Mouse (Mus musculus) kidney, adult 18-20 months (tissue): Measurements from ENCODE around the gene Ccser1.
"Not testable (repeated sequence)": the region's sequence is repeated elsewhere in the genome, so short reads cannot be mapped to it uniquely, and the experiment has no call there.

ENCODE experiments used
- DNase-seq: peaks from one replicate; pipeline ENCODE4 v3.0.0; 2021

The Ccser1 gene

DNA sequence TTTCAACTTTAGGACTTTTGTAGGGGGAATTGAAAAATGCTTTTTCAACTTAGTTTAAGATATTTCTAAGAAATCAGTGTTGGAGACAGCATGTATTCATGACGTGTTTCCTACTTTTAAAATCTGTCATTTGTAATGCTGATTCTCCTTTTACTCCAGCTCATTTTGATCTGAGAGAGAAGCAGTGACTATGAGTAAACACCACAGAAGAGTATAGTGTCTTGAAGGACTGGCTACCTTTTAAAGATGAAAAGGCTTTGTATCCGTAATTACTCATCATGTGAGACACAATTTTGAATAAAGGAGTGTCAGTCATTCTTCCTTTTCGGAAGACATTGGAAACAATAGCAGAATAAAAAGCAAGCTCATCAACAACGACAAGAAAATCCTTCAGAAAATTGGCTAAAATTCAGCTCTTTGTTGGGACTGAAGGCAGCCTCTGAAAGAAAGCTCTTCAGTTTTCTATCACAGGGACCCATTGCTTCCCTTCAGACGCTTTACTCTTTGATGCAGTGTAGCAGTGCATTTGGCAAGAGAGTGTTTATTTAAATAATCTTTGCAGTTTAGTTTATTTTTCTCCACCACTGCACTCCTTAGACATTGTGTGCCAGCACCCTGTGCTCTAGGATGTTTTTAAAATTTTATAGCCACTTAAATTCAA, 50.1 kb downstream of the Ccser1 start:
- DNase-seq = no peak

DNA sequence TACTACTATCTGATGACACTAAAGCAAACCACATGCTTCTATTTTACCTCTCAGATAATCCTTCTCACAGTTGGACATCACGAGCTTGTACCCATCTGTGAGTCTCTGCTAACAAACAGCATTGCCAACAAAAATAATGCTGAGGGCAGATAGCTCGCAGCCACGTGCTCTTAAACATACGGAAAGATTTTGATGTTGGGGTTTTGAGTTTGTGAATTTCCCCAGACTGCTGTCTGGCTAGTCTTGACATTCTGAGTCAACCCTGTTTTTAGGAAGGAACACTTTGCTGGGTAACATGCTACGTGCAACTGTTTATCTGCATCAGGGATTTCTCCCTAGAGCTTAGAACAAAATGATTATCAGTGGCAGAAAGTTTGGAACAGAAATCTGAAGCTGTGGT, 52.9 kb downstream of the Ccser1 start:
- DNase-seq = no peak

DNA sequence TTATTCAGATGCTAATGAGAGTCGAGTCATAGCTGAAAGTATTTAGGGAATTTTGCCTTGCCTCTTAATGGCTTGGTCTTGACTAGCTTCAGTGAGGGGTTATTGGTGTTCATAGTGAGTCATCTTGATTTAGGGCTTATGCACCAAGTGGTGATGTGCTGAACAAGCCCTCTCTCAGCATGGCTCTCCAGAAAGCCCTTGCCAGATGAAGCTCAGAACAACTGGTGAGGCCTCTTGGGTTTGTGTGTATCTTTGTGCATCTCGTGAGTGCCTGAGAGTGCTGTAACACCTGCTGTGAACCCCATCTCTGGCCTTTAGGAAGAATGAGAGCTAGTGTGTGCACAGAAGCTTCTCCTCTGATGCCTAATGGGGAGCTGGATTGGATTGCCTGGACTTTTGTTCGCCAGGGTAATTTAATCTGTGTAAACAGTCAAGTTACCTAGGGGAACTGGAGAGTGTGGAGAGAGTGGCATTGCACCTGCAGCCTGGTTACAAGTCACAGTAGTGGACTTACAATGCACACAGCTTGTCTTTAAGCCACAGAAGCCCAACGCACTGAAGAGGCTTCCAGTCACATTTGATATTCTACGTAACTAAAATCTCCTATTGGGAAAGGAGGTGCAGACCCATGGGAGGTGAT, 53.5 kb downstream of the Ccser1 start:
- no peak for DNase-seq

DNA sequence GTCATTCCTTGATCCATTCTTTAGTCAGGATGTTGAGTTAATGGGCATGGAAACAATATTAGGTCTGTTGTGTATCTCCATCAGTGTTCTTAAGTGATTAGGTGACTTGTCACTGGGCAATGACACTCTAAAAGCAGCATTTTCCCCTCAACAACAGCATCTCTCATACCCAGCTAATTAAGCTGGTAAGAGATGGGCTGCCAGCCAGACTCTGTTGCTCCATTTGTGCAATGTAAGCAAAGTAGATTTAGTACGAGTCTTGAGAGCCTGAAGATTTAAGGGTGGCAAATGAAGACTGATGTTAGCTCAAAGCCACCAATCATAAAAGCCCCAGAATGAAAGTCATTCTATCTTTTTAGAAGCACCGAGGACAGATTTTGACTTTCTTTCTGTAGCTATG, 60.5 kb downstream of the Ccser1 start:
- no peak for DNase-seq

DNA sequence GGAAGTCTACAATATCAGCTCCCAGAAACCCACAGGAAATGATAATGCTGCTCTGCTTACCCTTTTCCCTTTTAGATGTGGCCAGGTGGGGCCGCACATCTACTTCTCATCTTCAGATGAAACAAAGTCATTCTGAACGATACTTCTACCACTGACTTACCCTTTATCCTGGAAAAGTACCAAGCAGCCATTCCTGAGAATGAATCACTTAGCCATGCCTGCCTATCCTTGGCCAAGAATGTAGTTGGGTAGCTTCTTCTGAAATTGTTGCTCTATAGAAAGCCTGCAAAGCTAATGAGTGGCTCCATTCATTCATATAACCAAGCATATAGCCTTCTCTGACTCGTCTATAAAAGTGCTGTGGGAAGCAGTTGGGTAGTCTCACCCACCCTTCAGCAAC, 62.4 kb downstream of the Ccser1 start:
- no peak for DNase-seq

DNA sequence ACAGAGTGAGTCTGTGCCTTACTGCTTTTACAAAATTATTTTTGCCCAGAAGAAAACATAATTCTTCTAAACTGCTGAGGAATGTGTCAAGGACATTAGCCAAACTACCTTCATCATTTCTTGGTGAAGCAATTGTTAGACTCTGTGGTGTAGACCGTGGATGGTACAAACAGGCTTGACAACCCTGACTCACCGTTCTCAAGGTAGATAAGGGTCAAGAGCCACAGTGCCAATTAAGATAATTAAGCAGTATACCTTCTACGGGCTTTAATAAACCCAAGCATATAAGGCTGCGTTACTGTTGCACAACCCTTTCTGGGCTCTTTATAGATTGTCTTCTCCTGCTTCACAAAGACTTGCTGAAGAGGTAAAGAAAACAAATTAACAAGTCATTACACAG, 66.4 kb downstream of the Ccser1 start:
- no peak for DNase-seq

DNA sequence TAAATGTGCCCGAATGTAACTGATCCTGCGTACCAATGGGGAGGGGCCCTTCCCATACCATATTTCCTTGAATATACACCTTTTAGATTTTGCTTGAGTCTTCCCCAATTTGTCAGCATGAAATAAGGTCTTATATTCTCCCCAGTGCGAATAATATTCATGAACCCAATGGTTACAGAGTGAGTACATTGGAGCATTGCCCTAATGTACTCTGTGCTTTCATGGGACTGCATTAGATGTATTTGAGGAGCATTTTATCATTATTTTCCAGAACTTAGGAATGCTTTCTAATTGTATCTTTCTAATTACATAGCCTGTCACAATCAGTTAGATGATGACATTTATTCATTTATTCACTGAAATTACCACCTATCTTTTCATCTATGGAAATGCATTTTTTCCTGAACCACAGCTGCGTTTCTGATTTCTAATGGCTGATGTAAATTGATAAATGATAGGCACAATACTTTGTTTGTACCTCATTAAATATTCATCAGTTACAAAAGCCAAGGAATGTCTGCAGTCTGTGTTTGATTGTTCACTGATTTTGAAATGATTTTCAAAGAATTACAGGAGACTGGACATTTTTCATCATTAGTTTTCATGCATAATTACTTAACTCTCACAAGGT, 67.8 kb downstream of the Ccser1 start:
- no peak for DNase-seq

DNA sequence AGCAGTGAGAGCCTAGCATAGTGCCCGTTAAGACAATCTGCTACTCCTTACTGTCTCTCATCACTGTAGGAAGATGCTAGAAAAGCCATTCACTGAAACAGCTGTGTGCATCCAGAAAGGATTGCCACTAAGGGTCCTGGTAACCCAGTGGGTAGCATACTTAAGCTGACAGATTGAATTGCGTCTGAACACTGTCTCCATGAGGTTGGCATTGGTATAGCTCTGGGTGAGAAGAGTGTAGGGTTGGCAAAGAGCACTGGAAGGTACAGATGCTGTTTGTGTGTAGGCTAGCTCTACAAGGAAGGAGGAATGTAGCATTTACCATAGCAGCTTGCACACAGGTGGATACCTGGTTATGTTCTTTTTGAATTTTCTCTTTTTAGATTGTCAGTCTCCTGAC, 68.6 kb downstream of the Ccser1 start:
- no peak for DNase-seq

DNA sequence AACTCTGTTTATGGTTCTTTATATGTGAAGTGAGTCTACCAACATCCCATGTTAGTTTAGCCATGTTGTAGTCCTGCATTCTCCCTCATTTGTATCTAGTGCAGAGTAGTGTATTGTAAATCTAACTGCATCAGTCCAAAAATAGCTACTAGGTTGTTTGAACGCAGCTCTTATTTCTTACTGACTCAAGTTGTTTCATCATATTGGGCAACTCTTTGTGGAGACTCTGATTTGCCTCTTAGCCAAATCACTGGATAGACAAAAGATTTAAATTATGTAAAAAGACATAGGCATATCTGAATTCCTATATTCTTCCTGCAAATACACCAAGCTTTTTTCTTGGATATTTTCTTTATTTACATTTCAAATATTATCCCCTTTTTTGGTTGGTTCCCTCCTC, 71.1 kb downstream of the Ccser1 start:
- no peak for DNase-seq

DNA sequence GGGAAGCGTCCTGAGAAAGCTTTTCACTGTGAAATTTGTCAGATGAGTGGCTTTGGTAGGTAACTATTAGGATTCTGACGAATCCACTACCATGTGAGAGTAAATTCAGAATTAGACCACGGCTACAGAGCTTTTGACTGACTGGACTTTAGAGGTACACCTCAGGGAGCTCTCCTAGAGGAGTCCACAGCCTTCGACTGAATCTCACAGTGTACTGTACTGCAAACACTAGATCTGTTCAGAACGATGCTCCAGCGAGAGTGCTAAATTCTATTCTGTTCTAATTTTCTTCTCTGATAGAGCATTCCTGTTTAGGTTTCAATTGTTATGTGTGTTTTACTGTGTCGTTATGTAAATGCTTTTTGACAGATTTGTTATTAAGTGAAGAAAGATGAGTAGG, 72.8 kb downstream of the Ccser1 start:
- no peak for DNase-seq

DNA sequence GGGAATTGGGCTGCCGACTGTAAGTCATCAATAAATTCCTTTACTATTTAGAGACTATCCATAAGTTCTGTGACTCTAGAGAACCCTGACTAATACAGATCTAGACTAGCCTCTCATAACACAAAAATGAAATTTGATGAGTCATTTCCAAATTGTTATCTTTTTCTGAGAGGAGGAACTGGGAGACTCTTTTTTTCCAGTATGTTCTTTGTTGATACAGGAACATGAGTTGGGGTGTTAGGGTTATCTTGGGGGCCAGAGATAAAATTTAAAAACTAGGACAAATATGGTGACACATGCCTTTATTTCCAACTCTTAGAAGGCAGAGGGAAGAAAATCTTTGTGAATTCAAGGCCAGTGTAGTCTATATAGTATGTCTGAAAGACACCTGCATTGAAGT, 75.8 kb downstream of the Ccser1 start:
- DNase-seq = not testable (repeated sequence)

DNA sequence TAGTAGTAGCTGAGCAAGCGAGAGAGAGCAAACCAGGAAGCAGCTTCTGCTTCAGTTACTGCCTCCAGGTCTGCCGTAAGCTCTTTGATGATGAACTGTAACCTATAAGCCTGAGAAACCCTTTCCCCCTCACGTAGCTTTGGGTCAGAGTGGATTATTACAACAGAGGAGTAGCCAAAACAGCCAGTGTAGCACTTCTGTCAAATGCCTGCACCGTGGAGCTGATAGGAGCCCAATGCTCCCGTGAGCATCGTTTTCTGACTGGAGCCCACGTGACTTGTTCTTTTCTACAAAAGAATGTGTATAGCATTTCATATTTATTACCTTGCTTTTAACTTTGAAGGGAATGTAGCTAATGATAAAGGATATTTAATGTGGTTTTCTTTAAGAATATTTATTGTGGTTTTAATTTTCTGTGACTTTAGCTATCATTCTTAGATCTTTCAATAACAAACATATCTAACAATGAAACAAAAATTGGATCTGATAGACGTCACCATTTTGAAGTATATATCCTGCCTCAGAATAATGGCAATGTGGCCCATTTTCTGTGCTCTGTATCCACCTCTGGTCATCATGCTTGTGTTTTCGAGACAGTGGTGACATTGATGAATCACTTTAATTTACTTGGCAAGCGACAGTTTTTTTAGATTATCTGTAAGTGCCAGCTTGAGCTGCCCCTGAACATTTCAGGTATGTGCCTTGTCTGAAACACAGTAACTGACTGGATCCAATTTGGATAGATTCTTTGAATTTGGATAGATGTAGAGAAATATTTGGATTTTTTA, 78.9 kb downstream of the Ccser1 start:
- DNase-seq = no peak

DNA sequence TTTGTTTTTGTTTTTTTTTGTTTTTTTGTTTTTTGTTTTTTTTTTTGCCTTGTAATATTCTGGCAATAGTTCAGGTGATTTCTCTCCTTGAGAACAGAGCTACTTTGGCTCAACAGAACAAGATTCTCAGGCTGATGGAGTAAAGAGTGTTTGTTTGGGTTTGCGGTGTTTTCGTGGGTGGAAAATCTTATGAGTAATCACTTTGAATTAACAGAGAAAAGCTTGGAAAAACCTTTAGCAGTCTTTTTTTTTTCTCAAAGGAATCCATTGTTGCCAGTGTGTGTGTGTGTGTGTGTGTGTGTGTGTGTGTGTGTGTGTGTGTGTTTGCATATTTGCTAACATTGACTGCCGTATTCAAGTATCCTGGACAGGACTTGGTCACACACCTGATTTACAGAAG, 81.3 kb downstream of the Ccser1 start:
- DNase-seq = no peak

DNA sequence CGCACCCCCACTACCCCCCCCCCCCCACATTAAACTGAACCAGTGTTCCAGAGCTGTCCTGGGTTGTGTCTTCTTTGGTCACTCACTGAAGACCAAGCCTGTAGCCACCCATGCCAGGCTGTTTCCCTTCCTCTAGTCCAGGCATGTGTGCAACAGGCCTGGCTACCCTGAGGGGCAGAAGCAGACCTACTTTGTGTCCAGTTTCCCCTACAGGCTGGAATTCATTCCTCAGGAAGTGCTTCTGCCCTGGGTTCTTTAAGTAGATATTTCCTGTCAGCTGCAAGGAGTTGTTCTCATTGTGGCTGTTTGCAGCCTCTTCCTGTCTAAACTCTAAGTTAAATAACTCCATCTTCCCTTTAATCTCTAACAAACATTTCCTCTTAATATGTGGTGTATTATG, 82.3 kb downstream of the Ccser1 start:
- no peak for DNase-seq

DNA sequence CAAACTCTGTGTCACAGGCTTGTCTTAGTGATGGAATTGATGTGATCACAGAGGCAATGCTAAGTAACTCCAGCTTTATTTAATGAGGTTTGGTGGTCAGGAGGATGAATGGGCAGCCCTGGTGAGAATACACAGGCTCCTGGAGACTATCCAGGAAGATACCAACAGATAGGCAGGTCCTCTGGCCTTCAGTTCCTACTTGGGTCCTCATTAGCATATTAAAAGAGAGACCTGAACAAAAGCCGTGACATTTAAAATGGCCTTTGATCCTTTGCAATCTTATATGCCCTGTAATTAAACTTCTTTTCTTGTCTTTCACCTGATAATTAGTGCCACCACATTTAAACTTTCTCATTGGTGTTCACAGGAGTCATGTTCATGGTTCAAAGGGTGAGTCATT, 83.2 kb downstream of the Ccser1 start:
- DNase-seq = no peak

DNA sequence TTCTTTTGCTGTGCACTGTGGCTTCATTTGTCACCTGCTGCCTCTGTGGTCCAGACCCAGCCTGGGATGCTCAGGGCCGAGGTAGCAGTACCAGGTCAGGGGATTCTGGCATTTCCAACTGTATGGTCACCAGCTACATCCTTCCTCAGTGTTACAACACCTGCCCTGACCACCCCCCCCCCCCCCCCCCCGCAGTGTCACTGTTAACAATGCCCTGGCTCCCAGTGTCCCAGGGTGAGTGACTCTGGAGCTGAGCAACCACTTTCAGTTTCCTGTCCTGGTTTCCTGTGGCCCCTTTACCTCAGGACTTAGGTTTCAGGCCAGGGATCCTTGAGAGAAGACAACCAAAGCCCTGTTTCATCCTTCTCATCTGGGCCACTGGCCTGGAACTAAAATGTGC, 90.9 kb downstream of the Ccser1 start:
- no peak for DNase-seq

DNA sequence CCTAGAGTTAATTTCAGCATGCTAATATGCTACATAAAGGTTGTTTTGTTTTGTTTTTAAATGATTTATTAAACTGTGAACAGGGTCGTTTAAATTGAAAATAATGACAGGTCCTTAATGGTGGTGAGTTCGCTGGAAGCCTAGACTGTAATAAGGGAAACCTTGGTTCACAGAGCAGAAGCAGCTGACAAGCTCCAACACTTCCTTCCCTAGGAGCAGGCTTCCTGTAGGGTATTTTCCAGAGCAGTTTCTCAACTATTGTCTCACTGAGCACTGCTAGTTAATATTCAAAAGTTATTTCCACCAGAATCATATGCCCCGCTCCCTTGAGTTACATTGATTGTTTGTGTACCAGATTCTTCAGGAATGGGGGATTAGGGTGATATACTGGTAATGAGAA, 93.3 kb downstream of the Ccser1 start:
- no peak for DNase-seq

DNA sequence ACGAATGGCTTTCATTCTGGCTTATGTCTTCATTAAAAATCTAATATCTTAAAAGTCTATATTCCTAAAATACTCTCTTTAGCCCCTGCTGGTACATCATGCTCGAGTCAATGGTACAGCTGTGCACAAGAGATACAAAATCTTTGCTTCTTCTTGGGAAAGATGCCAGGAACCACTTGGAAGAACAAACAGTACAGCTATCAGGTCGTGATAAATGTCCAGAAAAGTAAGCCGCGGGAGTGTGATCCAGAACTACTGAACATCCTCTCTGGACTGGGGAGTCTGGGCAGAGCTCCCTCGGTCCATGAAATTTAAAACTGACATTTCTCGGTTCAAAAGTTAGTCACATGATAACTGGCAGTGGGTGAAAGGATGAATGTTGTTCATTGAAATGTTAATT, 99.4 kb downstream of the Ccser1 start:
- DNase-seq = no peak

DNA sequence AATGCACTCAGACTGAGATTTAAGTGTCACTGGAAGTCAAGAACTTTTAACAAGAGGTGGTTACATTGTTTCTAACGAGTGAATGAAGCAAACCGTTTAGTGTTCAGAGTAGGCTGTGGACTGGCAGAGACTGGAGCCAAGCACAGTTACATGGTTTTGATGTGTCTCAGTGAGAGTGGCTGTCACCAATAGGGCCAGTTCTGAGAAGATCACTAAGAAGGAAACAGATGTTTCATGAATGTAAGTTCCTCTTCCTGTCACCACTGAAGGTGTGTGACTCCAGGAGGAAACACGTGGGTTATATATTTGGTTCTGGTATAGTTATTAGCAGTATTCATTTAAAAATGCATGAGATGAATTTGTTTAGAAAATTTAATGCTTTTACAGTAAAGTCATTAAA, 112.8 kb downstream of the Ccser1 start:
- no peak for DNase-seq

DNA sequence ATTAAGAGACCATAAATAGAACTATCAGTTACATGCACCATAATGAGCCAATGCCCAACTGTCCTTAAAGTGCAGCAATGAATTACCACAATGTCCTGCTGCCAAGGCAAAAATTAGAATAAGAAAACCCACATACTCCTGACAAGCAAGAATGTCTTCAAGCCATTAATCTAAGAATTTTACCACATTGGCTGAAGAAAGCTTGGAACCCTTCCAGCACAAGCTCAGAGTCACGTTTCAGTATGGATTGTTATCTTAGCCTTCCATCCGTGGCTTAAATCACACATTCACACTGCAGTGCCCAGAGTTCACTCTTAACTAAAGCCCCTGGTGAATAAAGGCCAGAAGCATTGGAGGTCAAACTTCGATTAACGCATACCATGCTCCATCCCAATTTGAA, 115.4 kb downstream of the Ccser1 start:
- no peak for DNase-seq

DNA sequence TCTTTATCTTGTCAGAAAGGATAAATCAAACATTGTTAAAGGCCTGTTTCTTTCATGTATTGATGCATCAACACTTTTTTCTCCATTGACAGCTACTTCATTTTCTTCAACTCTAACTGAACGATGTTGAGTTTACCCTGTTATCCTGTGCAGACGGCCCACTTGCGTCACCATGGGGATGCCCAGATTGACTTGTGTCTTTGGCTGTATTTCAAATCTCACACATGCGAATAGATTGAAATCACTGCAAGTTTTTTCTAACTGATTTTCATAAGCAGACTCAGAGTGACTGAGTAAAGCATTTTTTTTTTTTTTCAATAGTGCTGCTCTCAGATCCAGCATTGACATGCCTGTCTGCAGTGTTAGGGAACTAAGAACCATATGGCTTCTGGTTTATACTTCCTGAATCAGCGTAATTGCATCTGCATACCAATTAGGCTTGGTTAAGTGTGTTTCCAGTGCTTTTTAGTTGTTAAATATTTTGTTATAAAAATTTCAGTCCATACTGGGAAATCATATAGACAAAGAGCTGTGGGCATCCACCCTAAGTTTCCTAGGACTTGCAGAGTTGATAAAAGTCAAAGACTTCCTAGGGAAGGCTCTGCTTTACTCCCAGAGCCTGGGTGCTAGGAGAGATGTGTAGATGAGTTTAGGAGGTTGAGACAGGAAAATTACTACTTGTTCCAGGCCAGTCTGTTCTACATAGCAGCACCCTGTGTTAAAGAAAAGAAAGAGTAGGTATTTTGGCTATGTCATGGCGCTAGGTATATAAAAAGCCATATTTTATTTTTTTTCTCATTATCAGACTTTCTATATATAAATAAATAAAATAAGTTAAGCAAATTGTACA, 116.3 kb downstream of the Ccser1 start:
- DNase-seq = no peak

DNA sequence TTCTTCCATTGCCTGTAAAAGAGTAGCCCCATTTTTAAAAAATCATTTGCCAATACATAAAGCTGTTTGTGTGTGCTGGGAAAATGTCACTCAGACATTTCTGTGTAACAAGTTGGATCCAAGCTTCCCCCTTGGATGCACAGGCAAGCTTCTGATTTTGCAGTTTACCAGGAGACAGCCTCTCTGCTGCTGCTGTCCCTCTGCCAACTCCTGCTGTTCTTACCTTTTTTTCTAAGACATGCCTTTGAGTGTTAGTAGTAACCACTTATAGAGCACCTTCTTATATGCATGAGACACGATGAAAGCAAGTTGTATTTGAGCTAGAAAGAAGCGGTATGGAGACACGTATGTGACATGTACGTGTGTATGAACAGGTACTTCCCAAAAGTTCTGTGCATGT, 120.3 kb downstream of the Ccser1 start:
- DNase-seq = no peak

DNA sequence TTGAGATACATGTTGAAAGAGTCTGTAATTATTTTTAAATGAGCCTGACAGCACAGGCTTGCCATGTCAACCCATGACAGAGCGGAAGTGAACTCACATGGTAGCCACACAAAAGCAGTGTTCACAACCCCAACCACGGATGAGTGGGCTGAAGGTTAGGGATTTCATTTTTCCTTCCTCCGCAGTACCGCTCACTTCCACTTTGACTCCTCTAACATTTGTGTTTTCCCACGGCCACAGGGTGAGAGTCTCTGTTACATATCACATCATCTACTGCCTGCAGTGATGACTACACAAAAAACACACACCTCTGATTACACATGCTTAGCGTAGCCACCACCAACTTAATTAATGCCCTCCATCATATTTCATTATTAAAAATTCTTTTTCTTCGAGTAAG, 120.9 kb downstream of the Ccser1 start:
- DNase-seq = no peak
